ENCODE assay signal across 13 mouse cellular contexts in genomic region chr10:75588336-75588735, GRCm38 (mm10). TPM values are rescaled to one million over a fixed set of nuclear protein-coding genes. Genes with fewer than 3 reads are reported as not detected.
DNase-seq lines count a peak whose midpoint lies in the region; ATAC-seq and TF ChIP-seq lines count a peak whose summit lies in the region.
"Had no signal": no experiment of that assay in that cellular context is flagged by ENCODE, and none has a peak within 500 bp of the region (broad histone marks: within the 10 kb centered on the region; RNA-seq: fewer than 3 reads in every experiment).

No protein-coding gene starts in this region.

- TF ChIP-seq CTCF in midbrain, postnatal 0 days (IDR thresholded peaks at IDR 0.05): no peak
- no peak for TF ChIP-seq CTCF in kidney, postnatal 0 days (IDR thresholded peaks at IDR 0.05; ENCODE audit: low read depth)
- no peak for TF ChIP-seq CTCF in stomach, postnatal 0 days (IDR thresholded peaks at IDR 0.05; ENCODE audit: low read depth)

- 0 out of 2 replicates have a peak, but pooled peaks cover 4% of the 10 kb centered on the region for H3K4me1 ChIP-seq in midbrain, postnatal 0 days (ENCODE audit: insufficient read depth, low read length)
- peaks cover 19% of the 10 kb centered on the region for H3K4me1 ChIP-seq in midbrain, embryonic 10.5 days
- peaks cover 39% of the 10 kb centered on the region for H3K4me1 ChIP-seq in heart, embryonic 16.5 days (ENCODE audit: control insufficient read depth, insufficient read depth, low read length)
- peaks cover 30% of the 10 kb centered on the region for H3K4me1 ChIP-seq in kidney, postnatal 0 days (replicated peaks; ENCODE audit: insufficient read depth, low read length)
- H3K4me1 ChIP-seq in stomach, postnatal 0 days (replicated peaks; ENCODE audit: control insufficient read depth, insufficient read depth): 0 out of 2 replicates have a peak, but pooled peaks cover 5% of the 10 kb centered on the region

- WGBS in midbrain, postnatal 0 days: 76% methylated on average over 5 of the region's 5 CpGs
- WGBS in midbrain, embryonic 10.5 days: 87% methylated on average over 5 of the region's 5 CpGs
- WGBS in heart, embryonic 16.5 days: 51% methylated on average over 5 of the region's 5 CpGs
- WGBS in kidney, postnatal 0 days: 38% methylated on average over 5 of the region's 5 CpGs
- WGBS in stomach, postnatal 0 days: 42% methylated on average over 5 of the region's 5 CpGs

- ATAC-seq in midbrain, postnatal 0 days (ENCODE audit: low FRiP score): peak; percentile 9; the same call in 1 of the 2 replicates
- no peak for ATAC-seq in heart, embryonic 16.5 days (replicated peaks; ENCODE audit: extremely low read depth, insufficient read depth, low FRiP score)
- peak; percentile 27 for ATAC-seq in kidney, postnatal 0 days (replicated peaks; ENCODE audit: low FRiP score, low read depth)
- no peak for ATAC-seq in stomach, postnatal 0 days (ENCODE audit: low FRiP score, low TSS enrichment)
- ATAC-seq: forebrain, embryonic 13.5 days had no signal

- H3K27ac ChIP-seq in midbrain, postnatal 0 days (ENCODE audit: low read depth, low read length): no peak overlapping the region
- H3K27ac ChIP-seq in midbrain, embryonic 10.5 days (replicated peaks): no peak overlapping the region
- H3K27ac ChIP-seq in heart, embryonic 16.5 days (ENCODE audit: low read length): peak overlapping the region; percentile 74
- H3K27ac ChIP-seq in kidney, postnatal 0 days: 0 out of 2 replicates have a peak overlapping the region, but pooled peaks have one; percentile 31
- 0 out of 2 replicates have a peak overlapping the region, but pooled peaks have one; percentile 13 for H3K27ac ChIP-seq in stomach, postnatal 0 days (replicated peaks)
- H3K27ac ChIP-seq: forebrain, embryonic 13.5 days; liver, embryonic 14.5 days; midbrain, embryonic 12.5 days had no signal

- no peaks in the 10 kb centered on the region for H3K36me3 ChIP-seq in midbrain, postnatal 0 days (ENCODE audit: insufficient read depth, low read length)
- H3K36me3 ChIP-seq in midbrain, embryonic 10.5 days: no peaks in the 10 kb centered on the region
- no peaks in the 10 kb centered on the region for H3K36me3 ChIP-seq in heart, embryonic 16.5 days (ENCODE audit: control insufficient read depth, insufficient read depth)
- H3K36me3 ChIP-seq in kidney, postnatal 0 days (ENCODE audit: insufficient read depth, low read length): no peaks in the 10 kb centered on the region
- H3K36me3 ChIP-seq in stomach, postnatal 0 days (ENCODE audit: control insufficient read depth, insufficient read depth, low read length): no peaks in the 10 kb centered on the region
- H3K36me3 ChIP-seq: midbrain, embryonic 12.5 days had no signal

- no peaks in the 10 kb centered on the region for H3K9me3 ChIP-seq in midbrain, postnatal 0 days (ENCODE audit: low read length)
- H3K9me3 ChIP-seq in midbrain, embryonic 10.5 days (replicated peaks): no peaks in the 10 kb centered on the region
- H3K9me3 ChIP-seq in heart, embryonic 16.5 days (replicated peaks; ENCODE audit: control insufficient read depth, low read length): no peaks in the 10 kb centered on the region
- no peaks in the 10 kb centered on the region for H3K9me3 ChIP-seq in kidney, postnatal 0 days (replicated peaks; ENCODE audit: low read length)
- no peaks in the 10 kb centered on the region for H3K9me3 ChIP-seq in stomach, postnatal 0 days (ENCODE audit: control insufficient read depth, low read length)
- H3K9me3 ChIP-seq: forebrain, embryonic 13.5 days; midbrain, embryonic 12.5 days had no signal

- no peak for DNase-seq in midbrain, postnatal 0 days (ENCODE audit: low spot score)
- DNase-seq in midbrain, embryonic 10.5 days (ENCODE audit: low spot score): no peak
- no peak for DNase-seq in kidney, postnatal 0 days (ENCODE audit: low spot score)
- DNase-seq in stomach, postnatal 0 days (ENCODE audit: low spot score): no peak
- no peak for DNase-seq in layer of hippocampus, adult 18-20 months (ENCODE audit: low spot score in 2 of 2)
- DNase-seq in embryo, embryonic 11 days: no peak
- DNase-seq: adrenal gland, postnatal 14 days; cerebellum, adult 2 months had no signal

- H3K27me3 ChIP-seq in midbrain, postnatal 0 days (ENCODE audit: insufficient read depth, low read length): no peaks in the 10 kb centered on the region
- peaks cover 18% of the 10 kb centered on the region for H3K27me3 ChIP-seq in midbrain, embryonic 10.5 days (ENCODE audit: low read depth, poor library complexity, severe bottlenecking)
- H3K27me3 ChIP-seq in heart, embryonic 16.5 days (ENCODE audit: control insufficient read depth, insufficient read depth, low read length): peaks cover 5% of the 10 kb centered on the region; the same call in 1 of the 2 replicates
- no peaks in the 10 kb centered on the region for H3K27me3 ChIP-seq in kidney, postnatal 0 days (ENCODE audit: insufficient read depth, low read length)
- H3K27me3 ChIP-seq in stomach, postnatal 0 days (ENCODE audit: control insufficient read depth, insufficient read depth, low read length): no peaks in the 10 kb centered on the region

- no peak for TF ChIP-seq EP300 in stomach, postnatal 0 days (optimal IDR thresholded peaks at IDR 0.05)

- no peak overlapping the region for H3K4me3 ChIP-seq in midbrain, postnatal 0 days (ENCODE audit: low read depth, low read length)
- no peak overlapping the region for H3K4me3 ChIP-seq in midbrain, embryonic 10.5 days
- no peak overlapping the region for H3K4me3 ChIP-seq in heart, embryonic 16.5 days (ENCODE audit: low read length)
- no peak overlapping the region for H3K4me3 ChIP-seq in kidney, postnatal 0 days (replicated peaks; ENCODE audit: low read depth, low read length)
- H3K4me3 ChIP-seq in stomach, postnatal 0 days (ENCODE audit: low read depth, low read length): no peak overlapping the region
- H3K4me3 ChIP-seq: forebrain, embryonic 13.5 days; midbrain, embryonic 12.5 days had no signal

- H3K4me2 ChIP-seq in midbrain, postnatal 0 days (ENCODE audit: low read depth, low read length, poor library complexity, severe bottlenecking): no peak overlapping the region
- no peak overlapping the region for H3K4me2 ChIP-seq in heart, embryonic 16.5 days (ENCODE audit: low read depth, low read length)
- H3K4me2 ChIP-seq in kidney, postnatal 0 days (ENCODE audit: low read length): no peak overlapping the region
- H3K4me2 ChIP-seq in stomach, postnatal 0 days (replicated peaks; ENCODE audit: low read depth): no peak overlapping the region
- H3K4me2 ChIP-seq: forebrain, embryonic 13.5 days; midbrain, embryonic 12.5 days had no signal

- H3K9ac ChIP-seq in midbrain, postnatal 0 days (replicated peaks; ENCODE audit: low read length, poor library complexity, severe bottlenecking): no peak overlapping the region
- no peak overlapping the region for H3K9ac ChIP-seq in heart, embryonic 16.5 days (ENCODE audit: low read length)
- H3K9ac ChIP-seq in kidney, postnatal 0 days (ENCODE audit: low read depth, low read length): no peak overlapping the region
- no peak overlapping the region for H3K9ac ChIP-seq in stomach, postnatal 0 days (ENCODE audit: low read length)
- H3K9ac ChIP-seq: liver, embryonic 14.5 days; midbrain, embryonic 12.5 days had no signal

RNA-seq across cellular contexts. Expression of gene Ggt5, which starts 0.8 kb away (rescaled TPM):
- 5.8 and 9.1 TPM in 2 replicates for total RNA-seq in midbrain, postnatal 0 days (2014; rRNA removed)
- polyA plus RNA-seq in midbrain, postnatal 0 days (2015; fragmentation: Nextera tagmentation; extraction: Ambion mirVana): 1.3 and 2.4 TPM in 2 replicates
- 0.56 and 1.2 TPM in 2 replicates for polyA plus RNA-seq in midbrain, embryonic 10.5 days (2016; fragmentation: Nextera tagmentation; extraction: Ambion mirVana)
- polyA plus RNA-seq in heart, embryonic 16.5 days (2015; fragmentation: Nextera tagmentation; extraction: Ambion mirVana): 9.7 and 11.3 TPM in 2 replicates
- 4.2 and 5.1 TPM in 2 replicates for polyA plus RNA-seq in kidney, postnatal 0 days (2015; fragmentation: Nextera tagmentation; extraction: Ambion mirVana)
- polyA plus RNA-seq in stomach, postnatal 0 days (2015; fragmentation: Nextera tagmentation; extraction: Ambion mirVana): 2.6 and 2.8 TPM in 2 replicates
- 1 to 10 TPM; 1.6 to 2.1 TPM for total RNA-seq in layer of hippocampus, adult 18-20 months (2021)
- total RNA-seq: CH12.LX had no signal

RNA-seq across cellular contexts. Expression of gene Ggt1, which starts 26.9 kb away (rescaled TPM):
- total RNA-seq in midbrain, postnatal 0 days (2014; rRNA removed): 1.4 and 5.4 TPM in 2 replicates
- 1.0 and 2.0 TPM in 2 replicates for polyA plus RNA-seq in midbrain, postnatal 0 days (2015; fragmentation: Nextera tagmentation; extraction: Ambion mirVana)
- polyA plus RNA-seq in midbrain, embryonic 10.5 days (2016; fragmentation: Nextera tagmentation; extraction: Ambion mirVana): 2.7 and 3.1 TPM in 2 replicates
- polyA plus RNA-seq in heart, embryonic 16.5 days (2015; fragmentation: Nextera tagmentation; extraction: Ambion mirVana): 0.89 and 2.4 TPM in 2 replicates
- 317 and 388 TPM in 2 replicates for polyA plus RNA-seq in kidney, postnatal 0 days (2015; fragmentation: Nextera tagmentation; extraction: Ambion mirVana)
- polyA plus RNA-seq in stomach, postnatal 0 days (2015; fragmentation: Nextera tagmentation; extraction: Ambion mirVana): 1.9 and 2.1 TPM in 2 replicates
- total RNA-seq in layer of hippocampus, adult 18-20 months (2021): 1 to 10 TPM; 2.6 to 2.8 TPM
- total RNA-seq: adrenal gland, postnatal 14 days had no signal

RNA-seq across cellular contexts. Expression of gene Lrrc75b, which starts 28.2 kb away (rescaled TPM):
- 41.4 and 44.2 TPM in 2 replicates for total RNA-seq in midbrain, postnatal 0 days (2014; rRNA removed)
- 37.5 and 39.5 TPM in 2 replicates for polyA plus RNA-seq in midbrain, postnatal 0 days (2015; fragmentation: Nextera tagmentation; extraction: Ambion mirVana)
- polyA plus RNA-seq in midbrain, embryonic 10.5 days (2016; fragmentation: Nextera tagmentation; extraction: Ambion mirVana): 1.6 and 3.8 TPM in 2 replicates
- polyA plus RNA-seq in heart, embryonic 16.5 days (2015; fragmentation: Nextera tagmentation; extraction: Ambion mirVana): 1.5 and 2.7 TPM in 2 replicates
- 2.6 and 2.7 TPM in 2 replicates for polyA plus RNA-seq in kidney, postnatal 0 days (2015; fragmentation: Nextera tagmentation; extraction: Ambion mirVana)
- 0.73 and 0.93 TPM in 2 replicates for polyA plus RNA-seq in stomach, postnatal 0 days (2015; fragmentation: Nextera tagmentation; extraction: Ambion mirVana)
- 10 to 100 TPM; 10.3 to 12.9 TPM for total RNA-seq in layer of hippocampus, adult 18-20 months (2021)
- total RNA-seq: CH12.LX had no signal

RNA-seq across cellular contexts. Expression of gene Susd2, which starts 55.5 kb away (rescaled TPM):
- total RNA-seq in midbrain, postnatal 0 days (2014; rRNA removed): 7.8 and 10.7 TPM in 2 replicates
- polyA plus RNA-seq in midbrain, postnatal 0 days (2015; fragmentation: Nextera tagmentation; extraction: Ambion mirVana): 4.8 and 6.4 TPM in 2 replicates
- 1.6 and 1.9 TPM in 2 replicates for polyA plus RNA-seq in midbrain, embryonic 10.5 days (2016; fragmentation: Nextera tagmentation; extraction: Ambion mirVana)
- polyA plus RNA-seq in heart, embryonic 16.5 days (2015; fragmentation: Nextera tagmentation; extraction: Ambion mirVana): 12.4 and 13.3 TPM in 2 replicates
- 33.7 and 38.7 TPM in 2 replicates for polyA plus RNA-seq in kidney, postnatal 0 days (2015; fragmentation: Nextera tagmentation; extraction: Ambion mirVana)
- 12.2 and 14.1 TPM in 2 replicates for polyA plus RNA-seq in stomach, postnatal 0 days (2015; fragmentation: Nextera tagmentation; extraction: Ambion mirVana)
- total RNA-seq in layer of hippocampus, adult 18-20 months (2021): 1 to 10 TPM; 1.9 to 2.4 TPM

Comparison
In these comparisons a context has a peak if more than half of its experiments do, and no peak if none do; other contexts are left out.
1. ATAC-seq: peak in midbrain, postnatal 0 days (single experiment) and kidney, postnatal 0 days (single experiment); none in heart, embryonic 16.5 days (single experiment) and stomach, postnatal 0 days (single experiment).
2. H3K27ac ChIP-seq: peak in heart, embryonic 16.5 days (single experiment), kidney, postnatal 0 days (single experiment) and stomach, postnatal 0 days (single experiment); none in midbrain, postnatal 0 days (single experiment) and midbrain, embryonic 10.5 days (single experiment).
3. RNA of gene Ggt1, which starts 26.9 kb away (polyA plus RNA-seq): 317 to 388 TPM in kidney, postnatal 0 days; 2.7 to 3.1 TPM in midbrain, embryonic 10.5 days, 0.89 to 2.4 TPM in heart, embryonic 16.5 days, 1.9 to 2.1 TPM in stomach, postnatal 0 days and 1.0 to 2.0 TPM in midbrain, postnatal 0 days; every median in the first group is over 10 times any median in the second.